Mouse (Mus musculus): ENCODE measurements at regions not wholly inside any gene's neighbourhood (a gene's known extent, or its start where the extent isn't known, plus 50 kb on each side); places are given as distances from the start of the nearest gene placed in this dataset.

- no peak overlapping the region for H3K27ac ChIP-seq (ENCODE audit: low read depth, low read length)
- no peak for ATAC-seq (ENCODE audit: low FRiP score)
- H3K4me2 ChIP-seq (ENCODE audit: low read depth, low read length, poor library complexity, severe bottlenecking): no peak overlapping the region
- no peaks in the 10 kb centered on the region for H3K4me1 ChIP-seq (ENCODE audit: insufficient read depth, low read length)
- H3K36me3 ChIP-seq (ENCODE audit: insufficient read depth, low read length): no peaks in the 10 kb centered on the region
- no peaks in the 10 kb centered on the region for H3K27me3 ChIP-seq (ENCODE audit: insufficient read depth, low read length)
- H3K9ac ChIP-seq (replicated peaks; ENCODE audit: low read length, poor library complexity, severe bottlenecking): no peak overlapping the region
- no peak for TF ChIP-seq CTCF (IDR thresholded peaks at IDR 0.05)
- 88% methylated on average over 6 of the region's 6 CpGs for WGBS
- no peaks in the 10 kb centered on the region for H3K9me3 ChIP-seq (ENCODE audit: low read length)
- DNase-seq (ENCODE audit: low spot score): no peak
- H3K4me3 ChIP-seq (ENCODE audit: low read depth, low read length): no peak overlapping the region
Measured at GRCm38 (mm10) chr12:8109876-8110275, 98.0 kb upstream of the Ldah start.

GRCm38 (mm10) chr12:8110297-8110696, 97.6 kb upstream of the Ldah start:
- no peaks in the 10 kb centered on the region for H3K4me1 ChIP-seq (ENCODE audit: insufficient read depth, low read length)
- TF ChIP-seq CTCF (IDR thresholded peaks at IDR 0.05): no peak
- H3K27ac ChIP-seq (ENCODE audit: low read depth, low read length): no peak overlapping the region
- no peaks in the 10 kb centered on the region for H3K27me3 ChIP-seq (ENCODE audit: insufficient read depth, low read length)
- no peak overlapping the region for H3K4me3 ChIP-seq (ENCODE audit: low read depth, low read length)
- 65% methylated on average over 4 of the region's 4 CpGs for WGBS
- H3K4me2 ChIP-seq (ENCODE audit: low read depth, low read length, poor library complexity, severe bottlenecking): no peak overlapping the region
- no peaks in the 10 kb centered on the region for H3K36me3 ChIP-seq (ENCODE audit: insufficient read depth, low read length)
- no peak for DNase-seq (ENCODE audit: low spot score)
- H3K9me3 ChIP-seq (ENCODE audit: low read length): no peaks in the 10 kb centered on the region
- no peak overlapping the region for H3K9ac ChIP-seq (replicated peaks; ENCODE audit: low read length, poor library complexity, severe bottlenecking)
- ATAC-seq (ENCODE audit: low FRiP score): no peak

GRCm38 (mm10) chr12:8111484-8111883, 96.4 kb upstream of the Ldah start:
- 70% methylated on average over 4 of the region's 4 CpGs for WGBS
- TF ChIP-seq CTCF (IDR thresholded peaks at IDR 0.05): no peak
- Histone ChIP-seq H3K4me3 (ENCODE audit: low read depth, low read length) (no peak overlapping the region), H3K27me3 (ENCODE audit: insufficient read depth, low read length) (no peaks in the 10 kb centered on the region), H3K9ac (replicated peaks; ENCODE audit: low read length, poor library complexity, severe bottlenecking) (no peak overlapping the region), H3K4me2 (ENCODE audit: low read depth, low read length, poor library complexity, severe bottlenecking) (no peak overlapping the region), H3K4me1 (ENCODE audit: insufficient read depth, low read length) (no peaks in the 10 kb centered on the region), H3K27ac (ENCODE audit: low read depth, low read length) (no peak overlapping the region), H3K36me3 (ENCODE audit: insufficient read depth, low read length) (no peaks in the 10 kb centered on the region), H3K9me3 (ENCODE audit: low read length) (no peaks in the 10 kb centered on the region)
- ATAC-seq (ENCODE audit: low FRiP score): no peak
- no peak for DNase-seq (ENCODE audit: low spot score)

GRCm38 (mm10) chr12:8155566-8155965, 52.3 kb upstream of the Ldah start:
- Histone ChIP-seq H3K4me1 (ENCODE audit: insufficient read depth, low read length) (no peaks in the 10 kb centered on the region), H3K9me3 (ENCODE audit: low read length) (no peaks in the 10 kb centered on the region), H3K27ac (ENCODE audit: low read depth, low read length) (no peak overlapping the region), H3K4me2 (ENCODE audit: low read depth, low read length, poor library complexity, severe bottlenecking) (no peak overlapping the region), H3K9ac (replicated peaks; ENCODE audit: low read length, poor library complexity, severe bottlenecking) (no peak overlapping the region), H3K27me3 (ENCODE audit: insufficient read depth, low read length) (no peaks in the 10 kb centered on the region), H3K4me3 (ENCODE audit: low read depth, low read length) (no peak overlapping the region), H3K36me3 (ENCODE audit: insufficient read depth, low read length) (no peaks in the 10 kb centered on the region)
- ATAC-seq (ENCODE audit: low FRiP score): no peak
- DNase-seq (ENCODE audit: low spot score): no peak
- TF ChIP-seq CTCF (IDR thresholded peaks at IDR 0.05): no peak
- 80% methylated on average over 1 of the region's 1 CpGs for WGBS

Measured in midbrain, postnatal 0 days (tissue).